8 mouse cellular contexts compared by ENCODE assay signal in genomic region chr6:135377583-135378319, GRCm38 (mm10). TPM values are rescaled to one million over a fixed set of nuclear protein-coding genes. Genes with fewer than 3 reads are reported as not detected.
DNase-seq lines count a peak whose midpoint lies in the region; ATAC-seq and TF ChIP-seq lines count a peak whose summit lies in the region.

No protein-coding gene starts in this region.

- H3K27ac ChIP-seq in heart, embryonic 10.5 days: no peak overlapping the region
- H3K27ac ChIP-seq in limb, embryonic 14.5 days (replicated peaks; ENCODE audit: low read depth, low read length): no peak overlapping the region
- no peak overlapping the region for H3K27ac ChIP-seq in midbrain, embryonic 14.5 days (replicated peaks; ENCODE audit: low read depth, low read length)
- no peak overlapping the region for H3K27ac ChIP-seq in stomach, embryonic 15.5 days

- peak; percentile 71 to 76 for DNase-seq in B cell, adult 2 months
- peak; percentile 55 for DNase-seq in adrenal gland, adult 2 months
- DNase-seq in embryo, embryonic 11 days: peak; percentile 80
- DNase-seq in heart, embryonic 10.5 days (ENCODE audit: low spot score): no peak
- DNase-seq in kidney, adult 8-10 months: peak; percentile 51 to 74
- peak; percentile 76 for DNase-seq in limb, embryonic 14.5 days (ENCODE audit: low spot score)
- peak; percentile 91 for DNase-seq in midbrain, embryonic 14.5 days

- 0 out of 2 replicates have a peak, but pooled peaks cover 3% of the 10 kb centered on the region for H3K4me1 ChIP-seq in heart, embryonic 10.5 days
- H3K4me1 ChIP-seq in limb, embryonic 14.5 days (ENCODE audit: control insufficient read depth, insufficient read depth, low read length): peaks cover 15% of the 10 kb centered on the region
- no peaks in the 10 kb centered on the region for H3K4me1 ChIP-seq in midbrain, embryonic 14.5 days (ENCODE audit: control insufficient read depth, insufficient read depth, low read length)
- peaks cover 20% of the 10 kb centered on the region for H3K4me1 ChIP-seq in stomach, embryonic 15.5 days

- H3K27me3 ChIP-seq in heart, embryonic 10.5 days (ENCODE audit: insufficient read depth, poor library complexity, severe bottlenecking): peaks cover 8% of the 10 kb centered on the region; the same call in 1 of the 2 replicates
- no peaks in the 10 kb centered on the region for H3K27me3 ChIP-seq in limb, embryonic 14.5 days (ENCODE audit: control insufficient read depth, insufficient read depth, low read length)
- no peaks in the 10 kb centered on the region for H3K27me3 ChIP-seq in midbrain, embryonic 14.5 days (ENCODE audit: control insufficient read depth, insufficient read depth, low read length)
- H3K27me3 ChIP-seq in stomach, embryonic 15.5 days (replicated peaks): no peaks in the 10 kb centered on the region

- peaks cover 3% of the 10 kb centered on the region; the same call in 1 of the 2 replicates for H3K36me3 ChIP-seq in heart, embryonic 10.5 days
- peaks cover 62% of the 10 kb centered on the region for H3K36me3 ChIP-seq in limb, embryonic 14.5 days (ENCODE audit: control insufficient read depth, insufficient read depth, low read length)
- no peaks in the 10 kb centered on the region for H3K36me3 ChIP-seq in midbrain, embryonic 14.5 days (ENCODE audit: control insufficient read depth, insufficient read depth, low read length)
- peaks cover 36% of the 10 kb centered on the region for H3K36me3 ChIP-seq in stomach, embryonic 15.5 days

- peak overlapping the region; percentile 40 for H3K4me3 ChIP-seq in heart, embryonic 10.5 days
- H3K4me3 ChIP-seq in limb, embryonic 14.5 days (replicated peaks; ENCODE audit: low read length): no peak overlapping the region
- H3K4me3 ChIP-seq in midbrain, embryonic 14.5 days (replicated peaks; ENCODE audit: low read depth, low read length): peak overlapping the region; percentile 14; the same call in 1 of the 2 replicates
- H3K4me3 ChIP-seq in stomach, embryonic 15.5 days (replicated peaks): 0 out of 2 replicates have a peak overlapping the region, but pooled peaks have one; percentile 13

- TF ChIP-seq POLR2A in limb, embryonic 14.5 days (IDR thresholded peaks at IDR 0.05; ENCODE audit: borderline replicate concordance, extremely low read depth, insufficient read depth, insufficient read length): no peak

- H3K4me2 ChIP-seq in limb, embryonic 14.5 days (replicated peaks; ENCODE audit: low read depth, low read length, severe bottlenecking): peak overlapping the region; percentile 9; the same call in 1 of the 2 replicates
- peak overlapping the region; percentile 49 for H3K4me2 ChIP-seq in midbrain, embryonic 14.5 days (ENCODE audit: low read length)
- H3K4me2 ChIP-seq in stomach, embryonic 15.5 days: peak overlapping the region; percentile 45

- 20% methylated on average over 16 of the region's 16 CpGs for WGBS in heart, embryonic 10.5 days
- 25% methylated on average over 16 of the region's 16 CpGs for WGBS in limb, embryonic 14.5 days
- WGBS in midbrain, embryonic 14.5 days: 22% methylated on average over 16 of the region's 16 CpGs
- 25% methylated on average over 16 of the region's 16 CpGs for WGBS in stomach, embryonic 15.5 days

- H3K9me3 ChIP-seq in heart, embryonic 10.5 days: no peaks in the 10 kb centered on the region
- H3K9me3 ChIP-seq in limb, embryonic 14.5 days (ENCODE audit: control insufficient read depth, low read length): no peaks in the 10 kb centered on the region
- no peaks in the 10 kb centered on the region for H3K9me3 ChIP-seq in midbrain, embryonic 14.5 days (ENCODE audit: control insufficient read depth, low read length)
- no peaks in the 10 kb centered on the region for H3K9me3 ChIP-seq in stomach, embryonic 15.5 days

- H3K9ac ChIP-seq in limb, embryonic 14.5 days (ENCODE audit: low read depth, low read length, severe bottlenecking): no peak overlapping the region
- no peak overlapping the region for H3K9ac ChIP-seq in midbrain, embryonic 14.5 days (replicated peaks; ENCODE audit: low read length)
- H3K9ac ChIP-seq in stomach, embryonic 15.5 days: no peak overlapping the region

- ATAC-seq in limb, embryonic 14.5 days (ENCODE audit: low FRiP score, low read depth): peak; percentile 61; the same call in 1 of the 2 replicates
- ATAC-seq in midbrain, embryonic 14.5 days (ENCODE audit: low FRiP score, low TSS enrichment): peak; percentile 55; the same call in 1 of the 2 replicates
- ATAC-seq in stomach, embryonic 15.5 days (ENCODE audit: insufficient read depth, low FRiP score, low read depth): no peak

RNA-seq across cellular contexts. Expression of gene Emp1, which starts 15.4 kb away (rescaled TPM):
- 10 to 100 TPM; 24.5 to 42.8 TPM for total RNA-seq in adrenal gland, adult 2 months (2021)
- 22.8 and 25.8 TPM in 2 replicates for polyA plus RNA-seq in adrenal gland, adult 2 months (2012; rRNA removed)
- 5.1 and 10.5 TPM in 2 replicates for polyA plus RNA-seq in heart, embryonic 10.5 days (2016; fragmentation: Nextera tagmentation; extraction: Ambion mirVana)
- 366 and 528 TPM in 2 replicates for polyA plus RNA-seq in limb, embryonic 14.5 days (2012; rRNA removed)
- 91.7 and 98.9 TPM in 2 replicates for polyA plus RNA-seq in limb, embryonic 14.5 days (2014; fragmentation: Nextera tagmentation; extraction: Ambion mirVana)
- 1.4 and 3.6 TPM in 2 replicates for polyA plus RNA-seq in midbrain, embryonic 14.5 days (2014; fragmentation: Nextera tagmentation; extraction: Ambion mirVana)
- polyA plus RNA-seq in stomach, embryonic 15.5 days (2015; fragmentation: Nextera tagmentation; extraction: Ambion mirVana): 77.5 and 112 TPM in 2 replicates
